Comparison of ENCODE assay signal across 11 mouse cellular contexts in genomic region chr16:25417875-25418630, GRCm38 (mm10).
A peak's percentile ranks its signal among the peaks of the same experiment; 100 is the strongest.
DNase-seq lines count a peak whose midpoint lies in the region; ATAC-seq lines count a peak whose summit lies in the region.
"Had no signal": no experiment of that assay in that cellular context is flagged by ENCODE, and none has a peak within 500 bp of the region (broad histone marks: within the 10 kb centered on the region; RNA-seq: fewer than 3 reads in every experiment).

No protein-coding gene starts in this region.

- WGBS in embryonic facial prominence, embryonic 10.5 days: 31% methylated on average over 11 of the region's 11 CpGs
- WGBS in limb, embryonic 11.5 days: 20% methylated on average over 11 of the region's 11 CpGs

- H3K27ac ChIP-seq in embryonic facial prominence, embryonic 10.5 days (replicated peaks): peak overlapping the region; percentile 20; the same call in 1 of the 2 replicates
- H3K27ac ChIP-seq in limb, embryonic 11.5 days (replicated peaks; ENCODE audit: low read depth, low read length): peak overlapping the region; percentile 80
- H3K27ac ChIP-seq: layer of hippocampus, adult 2 months; neural tube, embryonic 12.5 days had no signal

- DNase-seq in kidney, adult 18-20 months: peak; percentile 3
- DNase-seq in kidney, adult 11 months: no peak
- DNase-seq in embryonic facial prominence, embryonic 10.5 days (ENCODE audit: low spot score): peak; percentile 38
- DNase-seq in limb, embryonic 11.5 days (ENCODE audit: low spot score): peak; percentile 41
- peak; percentile 41 to 75 for DNase-seq in lung, postnatal 4 days
- no peak for DNase-seq in cerebellum, postnatal 10 days
- DNase-seq in right cerebral cortex, adult 2 months (ENCODE audit: low spot score in 2 of 2): no peak
- no peak for DNase-seq in liver
- DNase-seq: heart, postnatal 4 days had no signal

- no peaks in the 10 kb centered on the region for H3K27me3 ChIP-seq in embryonic facial prominence, embryonic 10.5 days (replicated peaks; ENCODE audit: low read depth, poor library complexity, severe bottlenecking)
- no peaks in the 10 kb centered on the region for H3K27me3 ChIP-seq in limb, embryonic 11.5 days (ENCODE audit: control insufficient read depth, insufficient read depth, low read length)
- H3K27me3 ChIP-seq: neural tube, embryonic 12.5 days had no signal

- ATAC-seq in limb, embryonic 11.5 days (ENCODE audit: insufficient number of reproducible peaks, low FRiP score, low TSS enrichment, low read depth): peak; percentile 60; the same call in 1 of the 2 replicates

- H3K4me3 ChIP-seq in embryonic facial prominence, embryonic 10.5 days: no peak overlapping the region
- H3K4me3 ChIP-seq in limb, embryonic 11.5 days (ENCODE audit: low read depth, low read length): no peak overlapping the region
- H3K4me3 ChIP-seq: layer of hippocampus, adult 2 months; neural tube, embryonic 12.5 days had no signal

- H3K9me3 ChIP-seq in embryonic facial prominence, embryonic 10.5 days: no peaks in the 10 kb centered on the region
- no peaks in the 10 kb centered on the region for H3K9me3 ChIP-seq in limb, embryonic 11.5 days (ENCODE audit: control insufficient read depth, low read length)
- H3K9me3 ChIP-seq: neural tube, embryonic 12.5 days had no signal

- no peaks in the 10 kb centered on the region for H3K36me3 ChIP-seq in embryonic facial prominence, embryonic 10.5 days (replicated peaks)
- no peaks in the 10 kb centered on the region for H3K36me3 ChIP-seq in limb, embryonic 11.5 days (ENCODE audit: control insufficient read depth, insufficient read depth, low read length)
- H3K36me3 ChIP-seq: neural tube, embryonic 12.5 days had no signal

- H3K9ac ChIP-seq in limb, embryonic 11.5 days (ENCODE audit: low read length): no peak overlapping the region
- H3K9ac ChIP-seq: neural tube, embryonic 12.5 days had no signal

- H3K4me1 ChIP-seq in embryonic facial prominence, embryonic 10.5 days: peaks cover 21% of the 10 kb centered on the region
- H3K4me1 ChIP-seq in limb, embryonic 11.5 days (ENCODE audit: control insufficient read depth, insufficient read depth, low read length): 0 out of 2 replicates have a peak, but pooled peaks cover 3% of the 10 kb centered on the region
- H3K4me1 ChIP-seq: neural tube, embryonic 12.5 days had no signal

- no peak overlapping the region for H3K4me2 ChIP-seq in limb, embryonic 11.5 days (ENCODE audit: low read depth, severe bottlenecking)
- H3K4me2 ChIP-seq: neural tube, embryonic 12.5 days had no signal

Comparison
In these comparisons a context has a peak if more than half of its experiments do, and no peak if none do; other contexts are left out.
1. DNase-seq: peak in kidney, adult 18-20 months (single experiment), embryonic facial prominence, embryonic 10.5 days (single experiment), limb, embryonic 11.5 days (single experiment) and lung, postnatal 4 days (2 of 2); none in kidney, adult 11 months (single experiment), cerebellum, postnatal 10 days (0 of 2), right cerebral cortex, adult 2 months (0 of 2) and liver (single experiment).